Mouse (Mus musculus): ENCODE measurements at regions not wholly inside any gene's neighbourhood (a gene's known extent, or its start where the extent isn't known, plus 50 kb on each side); places are given as distances from the start of the nearest gene placed in this dataset.

DNA sequence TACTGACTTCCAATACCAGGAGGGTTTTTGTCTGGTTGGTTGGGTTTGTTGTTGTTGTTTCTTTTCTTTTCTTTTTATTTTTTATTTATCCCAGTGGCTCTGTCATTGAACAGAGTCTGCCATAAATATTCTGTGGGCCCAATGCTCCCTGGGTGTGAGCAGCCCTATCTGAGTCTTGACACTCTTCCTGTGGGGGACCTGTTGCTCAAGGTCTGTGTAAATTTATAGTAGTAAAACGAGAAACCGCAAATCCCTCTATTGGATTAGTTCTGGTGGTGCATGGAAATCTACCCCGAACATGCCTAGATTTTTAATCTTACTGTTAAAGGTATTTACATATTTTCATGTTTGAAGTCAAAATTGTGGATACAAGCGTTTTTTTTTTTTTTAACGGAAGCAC, 395.2 kb downstream of the Atp23 start:
- no peak for DNase-seq
- intact Hi-C loops (cut with DNase I) = no loop called here

DNA sequence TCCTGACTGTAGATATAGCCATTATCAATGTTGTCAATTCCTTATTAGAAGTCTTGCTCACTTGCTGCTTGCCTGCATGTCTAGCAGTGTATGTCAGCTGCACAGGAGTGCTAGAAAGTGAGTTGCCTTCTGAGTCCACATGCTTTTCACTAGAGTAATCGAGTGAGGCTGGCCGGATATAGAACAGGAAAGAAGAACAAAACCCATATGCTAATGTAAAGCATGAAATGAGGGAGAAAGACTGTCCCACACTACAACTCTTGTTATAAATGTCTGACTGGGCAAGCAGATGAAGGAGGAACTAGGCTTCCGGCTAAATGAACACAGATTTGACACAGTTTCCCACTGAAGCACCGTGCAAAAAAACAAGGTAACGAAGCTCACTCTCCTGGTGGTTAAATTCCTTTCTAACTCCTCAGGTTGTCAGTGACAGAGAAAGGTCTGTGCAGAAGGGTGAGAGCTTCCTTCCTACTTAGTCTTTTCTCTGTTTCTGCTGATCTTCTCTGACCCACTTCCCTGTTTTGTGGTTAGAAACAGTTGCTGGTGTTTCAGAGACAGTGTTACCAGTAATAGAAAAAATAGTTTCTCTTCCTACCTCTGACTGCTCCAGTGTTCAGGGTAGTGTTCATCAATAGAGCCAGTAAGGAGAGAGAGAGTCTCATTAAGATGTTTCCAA, 399.0 kb downstream of the Atp23 start:
- intact Hi-C loops (cut with DNase I) = no loop called here
- DNase-seq = no peak

DNA sequence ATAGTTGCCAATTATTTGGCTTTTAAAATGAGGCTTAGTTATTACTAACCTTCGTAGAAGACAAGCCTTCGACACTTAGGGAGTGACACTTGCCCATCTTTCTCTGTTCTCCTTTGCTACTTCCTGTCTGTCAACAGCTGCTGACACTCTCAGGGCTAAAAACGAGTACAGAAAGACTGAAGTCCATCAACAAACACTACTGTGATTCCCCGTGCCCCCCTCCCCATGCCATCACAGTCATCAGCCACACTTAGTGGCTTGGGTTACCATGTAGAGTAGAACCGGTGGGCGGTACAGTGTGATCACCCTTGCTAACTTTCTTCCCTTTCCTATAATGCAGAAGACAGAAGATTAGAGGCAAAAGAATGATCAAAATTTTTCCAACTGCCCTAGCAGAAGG, 402.4 kb downstream of the Atp23 start:
- intact Hi-C loops (cut with DNase I) = no loop called here
- DNase-seq = no peak

DNA sequence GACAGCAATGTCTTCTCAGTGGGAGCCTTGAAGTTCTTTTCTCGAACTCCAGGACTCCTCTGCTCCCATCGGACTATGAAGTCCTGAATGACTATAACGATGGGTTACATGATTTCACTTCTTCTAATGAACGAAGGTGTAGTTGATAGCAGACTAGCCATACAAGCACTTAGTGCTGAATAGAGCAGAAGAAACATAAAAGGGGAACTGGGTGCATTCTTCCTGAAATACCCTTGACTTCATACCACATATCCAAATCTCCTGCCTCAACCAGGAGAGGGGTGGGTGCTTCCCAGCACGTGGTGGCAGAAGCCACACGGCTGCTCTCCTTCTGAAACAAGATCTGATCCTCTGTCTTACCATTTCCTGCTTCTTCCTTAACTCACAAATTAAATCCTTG, 407.4 kb downstream of the Atp23 start:
- DNase-seq = no peak
- intact Hi-C loops (cut with DNase I) = no loop called here

DNA sequence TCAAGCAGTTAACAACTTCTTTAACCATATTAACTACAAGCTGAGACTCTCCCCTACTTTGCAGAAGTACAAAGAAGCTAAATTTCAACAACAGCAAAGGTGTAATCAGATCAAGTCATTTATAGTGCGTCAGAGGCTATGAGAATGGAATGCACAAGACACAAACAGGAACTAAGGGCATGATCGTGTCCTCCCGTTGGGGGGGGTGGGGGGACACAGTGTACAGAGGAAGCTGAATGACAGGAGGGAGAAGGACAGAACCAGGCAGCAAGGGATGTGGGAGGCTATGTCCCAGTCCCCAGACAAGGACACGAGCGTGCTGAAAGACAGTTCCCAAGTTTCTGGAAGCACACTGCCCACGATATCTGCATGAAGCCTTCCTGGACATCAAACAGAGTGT, 408.9 kb downstream of the Atp23 start:
- no peak for DNase-seq
- intact Hi-C loops (cut with DNase I) = no loop called here

DNA sequence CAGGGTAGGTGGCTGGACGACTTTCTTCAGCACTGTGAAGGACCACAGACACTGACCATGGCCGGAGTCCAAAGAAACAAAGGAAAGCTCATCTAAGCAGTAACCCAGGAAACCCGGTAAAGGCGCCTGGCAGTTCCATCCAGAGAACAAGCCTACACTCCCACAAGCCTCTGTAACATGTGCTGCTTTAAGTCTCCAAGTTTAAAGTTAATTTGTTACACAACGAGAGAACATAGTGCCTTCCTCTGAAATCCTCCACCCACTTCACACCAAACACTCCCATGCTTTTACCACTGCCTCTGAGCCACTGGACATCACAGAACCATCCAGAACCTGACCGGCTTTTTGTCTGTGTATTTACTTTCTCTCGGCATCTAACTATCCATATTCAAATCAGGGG, 416.0 kb downstream of the Atp23 start:
- DNase-seq = no peak
- intact Hi-C loops (cut with DNase I) = no loop called here

DNA sequence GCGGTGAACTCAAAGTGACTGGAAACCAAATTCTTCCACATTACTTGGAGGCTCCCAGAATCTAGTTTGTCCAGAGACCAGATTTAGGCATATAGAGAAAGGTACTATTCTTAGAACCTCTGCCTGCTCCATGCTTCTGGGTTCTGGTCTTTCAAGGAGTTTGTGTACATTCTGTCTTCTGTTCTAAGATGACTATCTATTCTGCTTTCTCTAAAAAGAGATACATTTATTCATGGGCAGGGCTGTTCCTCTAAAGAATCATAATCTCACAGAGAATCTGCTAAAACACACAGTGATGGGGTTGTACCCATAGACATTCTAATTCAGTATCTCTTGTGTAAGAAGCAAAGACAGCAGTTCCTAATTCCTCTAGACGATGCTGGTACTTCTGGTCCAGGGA, 417.7 kb downstream of the Atp23 start:
- no peak for DNase-seq
- intact Hi-C loops (cut with DNase I) = no loop called here

DNA sequence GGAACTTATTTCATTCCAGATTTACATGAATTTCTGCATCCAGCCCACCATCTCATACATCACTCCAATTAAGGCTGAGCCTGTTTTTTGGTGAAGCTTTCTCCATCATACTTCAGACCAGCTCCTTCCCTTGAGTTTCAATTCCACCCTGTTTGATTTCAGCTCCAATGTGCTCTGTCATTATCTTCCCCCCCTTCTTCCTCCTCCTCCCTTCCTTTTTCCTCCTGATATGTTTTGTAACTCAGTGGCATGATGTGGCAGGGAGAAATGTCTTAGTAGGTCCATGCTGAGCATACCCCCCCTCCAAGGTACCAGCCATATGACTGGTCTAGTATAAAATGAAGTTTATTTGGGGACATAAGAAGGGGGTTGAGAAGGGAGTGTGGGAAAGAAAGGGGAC, 420.8 kb downstream of the Atp23 start:
- DNase-seq = no peak
- intact Hi-C loops (cut with DNase I) = no loop called here

DNA sequence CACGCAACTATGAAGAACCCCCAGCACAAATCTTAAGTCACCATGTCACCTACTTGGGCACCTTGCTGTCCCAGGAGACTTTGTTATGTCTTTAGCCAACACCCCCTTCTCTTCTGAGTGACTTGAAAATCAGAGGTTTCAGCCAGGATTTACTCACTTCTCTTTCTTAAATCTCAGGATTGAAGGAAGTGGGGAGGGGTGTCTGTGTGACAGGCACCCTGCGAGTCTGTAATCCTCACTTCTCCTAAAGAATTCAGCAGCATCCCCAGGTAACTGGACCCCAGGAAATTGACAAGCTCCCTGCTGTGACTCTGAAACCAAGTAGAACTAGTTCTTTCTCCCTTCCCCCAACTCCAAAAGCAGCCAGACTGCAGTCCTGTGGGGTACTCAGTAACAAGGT, 421.4 kb downstream of the Atp23 start:
- intact Hi-C loops (cut with DNase I) = no loop called here

DNA sequence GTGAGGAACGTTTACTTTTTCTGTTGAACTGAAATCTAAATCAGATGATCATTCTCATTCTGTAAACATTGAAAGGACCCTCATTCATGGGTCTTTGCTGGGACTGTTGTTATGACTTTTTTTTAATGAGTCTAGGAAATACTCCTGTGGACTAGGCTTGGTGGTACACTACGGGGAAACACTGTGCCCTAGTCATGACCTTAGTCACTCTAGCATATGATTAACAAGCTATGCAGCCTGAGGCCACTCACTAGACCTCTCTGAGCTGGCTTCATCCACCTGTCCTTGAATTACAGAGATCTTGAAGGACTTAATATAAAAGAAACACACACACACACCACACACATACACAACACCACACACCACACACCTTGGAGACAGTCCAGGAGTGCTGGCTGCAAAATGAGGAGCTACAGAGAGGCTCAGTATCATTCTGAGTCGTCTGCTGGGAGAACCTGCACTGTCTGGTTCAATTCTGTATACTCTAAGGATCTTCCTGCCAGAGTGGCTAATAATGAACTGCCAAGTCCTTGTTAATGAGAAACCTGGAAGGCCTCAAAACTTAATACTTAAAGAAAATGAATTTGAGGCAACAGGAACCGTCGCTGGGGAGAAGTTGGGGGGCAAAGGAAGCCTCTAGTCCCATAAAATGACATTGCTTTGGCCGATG, 428.0 kb downstream of the Atp23 start:
- intact Hi-C loops (cut with DNase I) = no loop called here
- no peak for DNase-seq

More for the DNA sequence above, 421.4 kb downstream of the Atp23 start:
- no peak for DNase-seq

DNA sequence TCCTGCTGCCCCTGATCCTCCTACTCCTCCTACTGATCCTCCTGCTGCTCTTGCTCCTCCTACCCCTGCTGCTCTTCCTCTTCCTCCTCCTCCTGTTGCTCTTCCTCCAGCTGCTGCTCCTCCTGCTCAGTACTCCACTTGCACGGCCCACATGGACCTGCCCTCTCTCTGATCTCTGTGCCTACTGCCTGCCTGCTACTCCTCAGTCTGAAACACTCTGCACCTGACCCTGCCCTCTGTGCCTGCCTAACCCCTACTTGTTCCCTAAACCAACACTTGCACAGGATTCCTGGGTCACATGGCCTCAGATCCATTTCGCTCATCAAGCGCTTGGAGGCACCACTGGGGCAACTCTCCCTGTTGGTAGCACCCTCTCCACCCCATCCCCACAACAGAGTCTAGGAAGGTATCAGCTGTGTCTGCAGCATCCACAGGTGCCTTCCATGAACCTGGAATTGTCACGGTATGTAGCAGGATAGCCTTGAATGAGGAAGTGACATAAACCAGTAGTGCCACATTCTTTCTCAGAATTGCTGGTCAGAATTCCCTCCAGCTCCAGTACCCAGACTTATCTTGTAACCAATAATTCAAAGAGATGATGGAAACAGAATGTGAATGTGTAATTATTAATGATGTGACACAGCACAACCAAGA, 430.2 kb downstream of the Atp23 start:
- no peak for DNase-seq
- intact Hi-C loops (cut with DNase I) = no loop called here

DNA sequence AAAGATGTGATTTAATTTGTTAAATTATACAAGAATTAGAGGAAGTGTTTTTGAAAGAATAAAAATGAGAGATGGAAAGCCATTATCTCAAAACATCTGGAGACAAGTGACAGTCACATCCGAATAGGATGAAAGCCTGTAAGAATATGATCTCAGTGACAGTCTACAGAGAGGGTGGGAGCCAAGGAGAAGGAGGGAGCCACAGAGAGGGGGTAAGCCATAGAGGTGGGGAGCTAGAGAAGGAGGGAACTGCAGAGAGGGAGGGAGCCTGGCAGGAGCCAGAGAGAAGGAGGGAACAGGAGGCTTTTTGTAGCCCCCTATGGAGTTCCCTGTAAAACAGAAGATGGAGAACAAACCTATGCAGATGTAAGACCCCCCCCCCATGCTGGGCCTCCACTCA, 438.4 kb downstream of the Atp23 start:
- intact Hi-C loops (cut with DNase I) = no loop called here
- no peak for DNase-seq

DNA sequence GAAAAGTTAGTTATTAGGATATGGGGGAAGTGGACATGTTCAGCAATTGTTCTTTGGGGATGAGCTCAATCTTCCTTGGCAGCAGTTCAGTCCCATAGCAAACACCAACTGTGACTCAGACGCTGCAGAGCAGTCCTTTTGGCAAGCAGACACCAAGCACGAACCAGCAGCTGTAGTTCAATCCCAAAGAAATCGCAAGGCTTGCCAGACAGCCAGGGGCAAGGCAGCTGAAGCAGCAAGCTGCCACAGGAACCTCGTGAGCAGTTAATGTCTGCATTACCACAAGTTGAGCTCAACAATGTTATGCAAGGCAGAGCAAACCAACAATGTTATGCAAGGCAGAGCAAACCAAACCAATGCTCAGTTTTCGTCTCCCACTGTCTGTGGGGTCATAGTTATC, 442.6 kb downstream of the Atp23 start:
- intact Hi-C loops (cut with DNase I) = no loop called here
- DNase-seq = peak in 1 of 2 experiments; percentile 5

DNA sequence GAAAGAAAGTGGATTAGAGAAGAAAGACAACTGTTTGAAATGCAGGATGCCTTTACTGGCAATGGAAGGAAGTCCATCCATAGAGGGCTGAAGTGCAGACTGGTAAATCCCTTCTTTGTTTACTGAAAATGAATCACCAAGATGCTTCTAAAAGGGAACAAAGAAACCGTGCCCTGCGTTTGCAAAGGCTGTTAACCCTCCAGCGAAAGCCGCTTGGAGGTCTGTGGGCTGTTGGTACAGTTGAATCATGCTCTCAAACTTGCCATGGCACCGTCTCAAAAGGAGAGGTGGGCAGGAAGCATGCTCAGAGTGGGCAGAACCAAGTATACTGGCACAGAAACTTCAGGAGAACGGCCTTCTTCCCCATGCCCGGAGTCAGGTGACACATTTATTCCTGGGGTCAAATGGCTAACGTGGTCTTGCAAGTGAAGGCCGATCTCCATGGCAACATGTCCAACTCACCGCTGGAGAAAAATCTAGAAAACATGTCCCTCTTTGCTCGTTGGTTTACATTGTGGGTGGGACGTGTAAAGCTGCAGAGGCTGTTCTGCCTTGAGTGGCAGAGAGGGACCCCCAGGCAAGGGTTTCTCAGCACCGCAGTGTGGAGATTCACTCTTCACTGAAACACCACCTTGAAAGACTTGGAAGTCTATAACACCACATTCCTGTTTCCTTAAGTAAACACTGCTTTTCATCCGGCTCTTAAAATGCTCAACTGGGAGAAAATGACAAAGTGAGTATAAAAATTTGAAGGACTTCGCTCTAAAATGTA, 448.2 kb downstream of the Atp23 start:
- no peak for DNase-seq
- intact Hi-C loops (cut with DNase I) = no loop called here

DNA sequence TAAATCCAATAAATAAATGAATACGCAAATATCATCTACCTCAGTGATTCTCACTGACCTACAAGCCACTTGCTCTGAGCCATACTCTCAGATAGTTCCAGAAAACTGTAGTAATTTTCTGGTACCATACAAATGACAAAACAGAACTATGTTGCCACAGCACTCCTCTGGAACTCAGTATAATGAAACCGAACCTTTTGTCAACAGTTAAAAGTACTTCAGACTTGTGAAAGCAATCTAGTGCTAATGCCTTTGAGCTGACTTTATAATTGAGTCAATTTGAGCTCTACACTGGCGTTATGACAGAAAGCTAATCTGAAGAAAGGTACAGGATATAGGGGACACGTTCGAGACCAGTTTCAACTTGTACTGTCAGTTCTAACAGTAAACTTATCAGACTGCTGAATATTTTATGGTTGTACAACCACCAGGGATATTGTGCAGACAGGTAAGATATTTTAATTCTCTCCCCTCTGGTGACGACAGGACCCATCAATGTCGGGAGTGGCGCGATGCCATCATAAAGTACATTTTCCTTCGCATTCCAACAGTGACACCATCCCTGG, 449.0 kb downstream of the Atp23 start:
- intact Hi-C loops (cut with DNase I) = no loop called here

DNA sequence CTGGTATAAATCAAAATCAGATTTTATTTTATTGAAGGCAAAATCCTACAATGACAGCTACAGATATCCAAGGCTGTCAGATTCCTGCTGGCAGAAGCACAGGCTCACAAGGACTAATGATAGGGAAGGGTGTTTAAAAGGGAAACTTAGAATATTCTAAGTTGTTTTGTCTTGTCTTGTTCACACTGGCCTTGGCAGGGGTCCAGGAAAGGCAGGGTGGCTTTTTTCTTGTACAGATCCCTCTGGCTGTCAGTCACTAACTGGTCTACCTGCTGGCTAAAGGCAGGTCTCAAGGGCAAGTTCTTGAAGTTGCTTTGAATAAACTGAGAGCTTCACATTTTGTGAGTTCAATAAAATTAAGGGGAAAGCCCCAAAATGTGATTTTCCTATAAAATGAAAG, 465.3 kb downstream of the Lrig3 start:
- intact Hi-C loops (cut with DNase I) = no loop called here
- DNase-seq = no peak

More for the DNA sequence above, 449.0 kb downstream of the Atp23 start:
- DNase-seq = no peak

DNA sequence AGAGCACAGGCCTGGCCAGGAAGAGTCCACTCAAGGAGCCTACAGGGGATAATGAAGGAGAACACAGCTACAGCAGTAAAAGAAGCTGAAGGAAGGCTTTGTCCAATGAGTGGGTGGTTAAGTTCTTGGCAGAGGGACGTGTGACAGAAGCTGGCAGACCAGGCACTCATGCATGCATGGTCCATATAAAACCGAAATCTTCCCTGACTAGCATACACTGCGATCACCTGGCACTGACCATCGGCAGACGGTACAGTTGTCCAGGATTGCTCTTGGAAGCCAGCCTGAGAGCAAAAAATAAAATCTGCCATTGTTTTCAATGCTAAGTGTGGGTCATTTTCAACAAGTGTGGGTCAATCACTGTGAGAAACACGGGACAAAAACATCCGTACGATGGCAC, 464.4 kb downstream of the Lrig3 start:
- intact Hi-C loops (cut with DNase I) = no loop called here

DNA sequence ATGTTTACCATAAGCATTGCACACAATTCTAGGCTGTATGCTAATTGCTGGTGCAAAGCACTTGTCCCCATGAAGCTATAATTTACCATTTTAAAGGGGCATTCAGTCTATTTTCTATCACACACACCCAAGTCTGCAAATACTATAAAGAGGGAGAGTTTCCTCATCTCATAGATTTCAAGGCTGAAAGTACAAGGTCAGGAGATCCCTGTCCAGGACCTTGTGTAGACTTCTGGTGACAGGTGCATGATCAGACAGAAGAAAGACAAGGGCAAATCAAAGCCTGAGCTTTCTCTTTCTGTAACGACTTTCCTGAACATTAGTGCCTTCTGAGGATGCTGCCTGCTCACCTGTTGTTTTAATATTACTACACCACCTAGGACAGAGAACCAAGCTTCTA, 463.5 kb downstream of the Lrig3 start:
- intact Hi-C loops (cut with DNase I) = no loop called here

More for the DNA sequence above, 464.4 kb downstream of the Lrig3 start:
- no peak for DNase-seq

DNA sequence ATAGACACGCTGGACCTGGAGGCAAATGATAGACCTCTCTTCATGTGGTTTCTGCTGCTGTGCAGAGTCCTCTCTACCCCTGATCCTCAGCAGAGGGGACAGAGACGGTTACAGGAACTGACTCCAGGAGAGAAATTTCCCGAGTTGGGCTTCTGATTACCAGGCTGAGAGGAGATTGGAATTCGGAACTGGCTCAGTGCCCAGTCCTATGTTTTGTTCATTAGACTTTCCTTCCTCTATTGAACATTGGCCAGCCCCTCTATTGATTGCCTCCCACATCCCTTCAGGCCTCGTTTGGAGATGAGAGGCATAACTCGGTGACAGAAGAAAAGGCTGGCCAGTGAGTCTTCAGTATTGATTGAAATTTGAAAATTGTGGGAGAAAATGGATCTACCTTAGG, 456.1 kb downstream of the Lrig3 start:
- intact Hi-C loops (cut with DNase I) = no loop called here

More for the DNA sequence above, 463.5 kb downstream of the Lrig3 start:
- no peak for DNase-seq

DNA sequence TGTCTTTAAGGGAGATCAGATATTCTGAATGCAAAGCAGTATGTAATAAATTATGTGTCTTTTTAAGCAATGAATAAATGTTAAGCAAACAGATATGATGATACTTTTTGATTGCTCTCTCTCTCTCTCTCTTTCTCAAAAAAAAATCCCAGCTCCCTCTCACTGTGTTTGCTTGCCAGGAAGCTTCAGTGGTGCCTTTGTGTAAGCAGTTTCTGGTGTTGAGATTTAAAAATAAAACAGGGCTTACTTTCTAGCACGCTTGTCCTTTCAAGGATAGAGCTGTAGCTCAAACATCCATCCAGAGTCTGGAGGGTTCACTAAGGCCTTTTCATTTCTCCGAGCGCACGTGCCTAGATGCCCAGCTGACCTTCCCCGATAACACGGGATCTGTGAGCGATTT, 447.8 kb downstream of the Lrig3 start:
- DNase-seq = no peak
- intact Hi-C loops (cut with DNase I) = no loop called here

More for the DNA sequence above, 456.1 kb downstream of the Lrig3 start:
- no peak for DNase-seq

DNA sequence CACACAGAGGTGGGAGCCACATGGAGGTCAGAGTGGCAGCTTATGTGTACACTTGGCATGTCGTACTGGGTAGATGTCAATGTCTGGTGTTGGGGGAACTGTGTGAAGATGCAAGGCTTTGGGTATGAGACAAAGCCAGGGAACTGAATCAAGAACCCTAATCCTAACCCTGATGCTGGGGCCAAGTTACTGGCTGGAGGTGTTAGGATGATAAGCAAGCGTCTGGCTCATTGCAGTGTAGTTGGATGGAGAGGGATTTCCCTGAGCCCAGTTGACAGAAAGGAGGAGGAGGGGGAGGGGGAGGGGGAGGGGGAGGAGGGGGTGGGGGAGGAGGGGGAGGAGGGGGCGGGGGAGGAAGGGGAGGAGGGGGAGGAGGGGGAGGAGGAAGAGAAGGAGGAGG, 426.3 kb downstream of the Lrig3 start:
- intact Hi-C loops (cut with DNase I) = no loop called here
- no peak for DNase-seq
